Mouse (Mus musculus) heart, adult 9 months (tissue): ENCODE results near the gene Mpst.

ENCODE experiments used
- DNase-seq, 2 experiments: peaks; one replicate each; pipeline ENCODE4 v3.0.0; 2022; ENCODE audit warnings: low spot score in 2 of 2

Mpst gene

GRCm38 (mm10) chr15:78403896-78404295, 2.3 kb upstream of the Mpst start:
- DNase-seq, result peak in 1 of 2 experiments; percentile 52

- no peak for DNase-seq
These were observed 1.1 kb upstream of the Mpst start for GRCm38 (mm10) chr15:78405098-78405497.

- DNase-seq, result peak; percentile 90 to 92
These were observed 552 bp upstream of the Mpst start, which contains the start of gene Tst for GRCm38 (mm10) chr15:78405517-78406211. Tst (minus strand) TSS chr15:78405907.

- DNase-seq, result no peak
These were observed 3.4 kb downstream of the Mpst start for GRCm38 (mm10) chr15:78409570-78410052.

GRCm38 (mm10) chr15:78413083-78413718, 7.0 kb downstream of the Mpst start:
- no peak for DNase-seq

- no peak for DNase-seq
These were observed 7.5 kb downstream of the Mpst start for GRCm38 (mm10) chr15:78413719-78414117.

- no peak for DNase-seq
These were observed 7.9 kb downstream of the Mpst start for GRCm38 (mm10) chr15:78414157-78414556.

- no peak for DNase-seq
These were observed 10.7 kb downstream of the Mpst start for GRCm38 (mm10) chr15:78416937-78417336.

- no peak for DNase-seq
These were observed 14.2 kb downstream of the Mpst start for GRCm38 (mm10) chr15:78420395-78420794.

GRCm38 (mm10) chr15:78422046-78422956, 16.1 kb downstream of the Mpst start:
- DNase-seq, result peak in 1 of 2 experiments; percentile 66

GRCm38 (mm10) chr15:78424507-78424906, 18.3 kb downstream of the Mpst start:
- no peak for DNase-seq

GRCm38 (mm10) chr15:78425230-78425629, 19.0 kb downstream of the Mpst start:
- DNase-seq, result no peak

GRCm38 (mm10) chr15:78428391-78429138, 22.3 kb downstream of the Mpst start, which contains the start of gene Kctd17:
Kctd17 (plus strand) TSS chr15:78428564.
- peak; percentile 73 to 79 for DNase-seq

- DNase-seq, result no peak
These were observed 22.9 kb downstream of the Mpst start for GRCm38 (mm10) chr15:78429139-78429459.

- peak; percentile 52 to 67 for DNase-seq
These were observed 23.8 kb downstream of the Mpst start for GRCm38 (mm10) chr15:78429871-78430622.

GRCm38 (mm10) chr15:78430874-78431273, 24.7 kb downstream of the Mpst start:
- no peak for DNase-seq

- no peak for DNase-seq
These were observed 25.4 kb downstream of the Mpst start for GRCm38 (mm10) chr15:78431541-78432121.

GRCm38 (mm10) chr15:78434896-78435520, 28.8 kb downstream of the Mpst start:
- DNase-seq, result no peak

- no peak for DNase-seq
These were observed 29.5 kb downstream of the Mpst start for GRCm38 (mm10) chr15:78435681-78436080.
